Mouse (Mus musculus) E14TG2a.4 (cell line): ENCODE results near the gene Acss2.

ENCODE experiments used
- CTCF ChIP-seq: conservative IDR thresholded peaks from 2 replicates; pipeline ENCODE4 v1.5.1; 2014; ENCODE audit warnings: low read length
- NANOG ChIP-seq: IDR thresholded peaks from 2 replicates; pipeline ENCODE4 v1.6.1; 2014; ENCODE audit warnings: borderline replicate concordance, low read length, mixed read lengths
- POU5F1 ChIP-seq: IDR thresholded peaks from 2 replicates; pipeline ENCODE4 v1.6.1; 2014; ENCODE audit warnings: low read length, borderline replicate concordance

DNA sequence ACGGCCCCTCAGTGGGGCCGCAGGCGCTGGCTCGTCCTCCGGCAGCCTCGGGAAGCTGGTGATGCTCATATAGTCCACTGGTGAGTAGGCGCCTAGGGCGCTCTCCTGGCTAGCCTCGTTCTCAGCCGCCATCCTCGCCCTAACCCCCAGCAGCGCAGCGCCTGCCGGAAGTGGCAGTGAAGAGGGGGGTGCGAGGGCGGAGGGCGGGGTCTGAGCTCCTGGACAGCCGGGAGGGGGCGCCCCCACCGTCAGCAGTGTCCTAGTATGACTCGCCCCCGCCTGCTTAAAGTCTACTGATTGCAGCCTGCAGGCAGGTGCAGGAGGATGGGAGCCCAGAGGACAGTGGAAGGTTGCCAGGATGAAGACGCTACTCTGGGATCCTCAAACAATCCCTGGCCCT, 3.1 kb upstream of the Acss2 start:
- TF ChIP-seq CTCF (0 out of 2 replicates have a peak, but pooled peaks have one; percentile 6), NANOG (no peak), POU5F1 (no peak)
